Comparison of ENCODE assay signal across 19 mouse cellular contexts in genomic region chr6:61730088-61730880, GRCm38 (mm10).
"Had no signal": no experiment of that assay in that cellular context is flagged by ENCODE, and none has a peak within 500 bp of the region (broad histone marks: within the 10 kb centered on the region; RNA-seq: fewer than 3 reads in every experiment).

No protein-coding gene starts in this region.

- ATAC-seq: liver, postnatal 0 days; lung, postnatal 0 days had no signal

- H3K4me1 ChIP-seq: limb, embryonic 12.5 days; limb, embryonic 15.5 days; midbrain, embryonic 12.5 days; midbrain, embryonic 15.5 days; neural tube, embryonic 13.5 days; stomach, embryonic 15.5 days had no signal

- H3K4me3 ChIP-seq: limb, embryonic 12.5 days; limb, embryonic 15.5 days; midbrain, embryonic 12.5 days; midbrain, embryonic 15.5 days; neural tube, embryonic 13.5 days; stomach, embryonic 15.5 days had no signal

- H3K4me2 ChIP-seq: limb, embryonic 12.5 days; limb, embryonic 15.5 days; liver, embryonic 11.5 days; lung, embryonic 14.5 days; midbrain, embryonic 12.5 days; midbrain, embryonic 15.5 days; neural tube, embryonic 13.5 days; stomach, embryonic 15.5 days had no signal

- H3K27ac ChIP-seq: kidney, postnatal 0 days; limb, embryonic 12.5 days; limb, embryonic 15.5 days; liver, embryonic 14.5 days; macrophage; midbrain, embryonic 12.5 days; midbrain, embryonic 15.5 days; neural tube, embryonic 13.5 days; stomach, embryonic 15.5 days had no signal

- H3K9ac ChIP-seq: limb, embryonic 12.5 days; limb, embryonic 15.5 days; liver, embryonic 14.5 days; liver, postnatal 0 days; lung, embryonic 14.5 days; midbrain, embryonic 12.5 days; midbrain, embryonic 15.5 days; neural tube, embryonic 13.5 days; stomach, embryonic 15.5 days had no signal

- DNase-seq: kidney, adult 2 months; kidney, postnatal 25 days; left cerebral cortex, postnatal 4 days; liver, postnatal 0 days; lung, embryonic 14.5 days; right cerebral cortex, postnatal 25 days; spleen, adult 18-20 months; thymus, postnatal 25 days had no signal

- H3K27me3 ChIP-seq: limb, embryonic 12.5 days; limb, embryonic 15.5 days; midbrain, embryonic 12.5 days; midbrain, embryonic 15.5 days; neural tube, embryonic 13.5 days; stomach, embryonic 15.5 days had no signal

- H3K36me3 ChIP-seq: limb, embryonic 12.5 days; limb, embryonic 15.5 days; midbrain, embryonic 12.5 days; midbrain, embryonic 15.5 days; neural tube, embryonic 13.5 days; stomach, embryonic 15.5 days had no signal

- H3K9me3 ChIP-seq: limb, embryonic 12.5 days; limb, embryonic 15.5 days; midbrain, embryonic 12.5 days; midbrain, embryonic 15.5 days; neural tube, embryonic 13.5 days; stomach, embryonic 15.5 days had no signal
